Mouse (Mus musculus) ES-E14 (cell line): ENCODE results near the gene Pacsin1.

ENCODE experiments used
- CHD2 ChIP-seq: IDR thresholded peaks from 2 replicates; pipeline ENCODE4 v1.6.1; 2014; ENCODE audit warnings: mild to moderate bottlenecking, low read depth, low read length, inconsistent platforms
- HCFC1 ChIP-seq: IDR thresholded peaks from 2 replicates; pipeline ENCODE4 v1.6.1; 2012; ENCODE audit warnings: low read length, inconsistent platforms, borderline replicate concordance; ENCODE audit not compliant: insufficient read depth
- ZC3H11A ChIP-seq: IDR thresholded peaks from 2 replicates; pipeline ENCODE4 v1.6.1; 2012; ENCODE audit warnings: low read depth, mild to moderate bottlenecking, inconsistent platforms, low read length, borderline replicate concordance
- ZNF384 ChIP-seq: IDR thresholded peaks from 2 replicates; pipeline ENCODE4 v1.6.1; 2012; ENCODE audit warnings: low read depth, low read length, inconsistent platforms

DNA sequence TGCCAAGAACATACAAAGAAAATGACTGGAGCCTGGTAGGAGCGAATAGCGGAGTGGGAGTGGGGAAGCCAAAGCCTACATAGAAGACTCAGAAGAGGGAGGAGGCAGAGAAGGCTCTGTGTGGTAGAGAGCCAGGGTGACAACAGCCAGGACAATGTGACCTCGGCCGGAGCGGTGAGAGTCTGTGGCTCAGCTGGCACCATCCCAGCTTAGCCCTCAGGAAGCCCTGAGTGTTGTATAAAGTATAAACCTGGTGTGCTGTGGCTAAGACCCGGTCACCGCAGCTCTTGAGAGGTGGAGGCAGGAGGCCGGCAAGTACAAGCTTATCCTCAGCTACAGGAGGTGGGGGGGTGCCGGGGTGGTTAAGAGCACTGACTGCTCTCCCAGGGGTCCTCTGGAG is 18.0 kb upstream of the Pacsin1 start:
- TF ChIP-seq HCFC1, result no peak
- no peak for TF ChIP-seq ZNF384
- no peak for TF ChIP-seq CHD2
- no peak for TF ChIP-seq ZC3H11A
